Mouse (Mus musculus): ENCODE data around the gene Fcna.
A peak's percentile ranks its signal among the peaks of the same experiment; 100 is the strongest.

Gene Fcna

DNA sequence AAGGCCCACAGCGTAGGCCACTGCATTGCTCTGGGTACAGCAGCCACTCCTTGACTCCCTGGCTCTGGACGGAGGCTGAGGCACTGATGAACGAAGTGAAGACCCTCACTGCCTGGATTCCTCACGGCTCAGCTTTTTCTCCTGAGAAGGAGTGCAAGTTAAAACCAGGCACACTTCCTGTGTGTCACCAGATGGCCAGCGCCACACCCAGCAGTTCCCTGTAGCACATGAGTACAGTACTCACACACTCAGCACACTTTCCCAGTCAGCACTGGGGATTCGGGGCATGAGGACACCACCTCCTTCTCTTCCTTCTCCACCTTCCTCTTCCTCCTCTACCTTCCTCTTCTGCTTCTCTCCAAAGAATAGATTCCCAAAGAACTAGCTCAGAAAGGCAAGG lies at the start of gene Fcna:
Fcna (minus strand) TSS at position 220 of the 400 bp plus-strand sequence.
- DNase-seq (ENCODE audit: low spot score in 2 of 2) = no peak

DNA sequence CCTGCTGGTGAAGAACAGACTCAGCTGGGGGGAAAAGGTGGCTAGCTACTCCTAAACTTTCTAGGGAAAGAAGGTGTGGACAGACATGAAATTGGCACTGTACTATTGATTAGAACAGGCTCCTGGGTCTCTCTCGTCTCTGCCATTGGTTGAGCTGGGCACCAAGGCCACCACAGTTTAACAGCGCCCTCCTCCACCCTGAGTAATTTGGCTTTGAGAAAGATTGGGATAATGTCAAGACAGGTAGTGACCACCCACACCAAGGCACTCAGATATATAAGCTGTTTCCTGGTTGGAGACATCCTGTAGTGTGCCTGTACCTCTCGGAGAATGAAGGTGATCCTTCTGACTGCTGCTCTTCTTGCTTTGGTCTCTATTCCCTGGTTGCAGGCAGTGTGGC lies 48.7 kb upstream of the Fcna start, which contains the start of gene Lcn6:
Lcn6 (plus strand) TSS at position 301 of the 400 bp plus-strand sequence.
- no peak for DNase-seq (ENCODE audit: low spot score in 2 of 2)

DNA sequence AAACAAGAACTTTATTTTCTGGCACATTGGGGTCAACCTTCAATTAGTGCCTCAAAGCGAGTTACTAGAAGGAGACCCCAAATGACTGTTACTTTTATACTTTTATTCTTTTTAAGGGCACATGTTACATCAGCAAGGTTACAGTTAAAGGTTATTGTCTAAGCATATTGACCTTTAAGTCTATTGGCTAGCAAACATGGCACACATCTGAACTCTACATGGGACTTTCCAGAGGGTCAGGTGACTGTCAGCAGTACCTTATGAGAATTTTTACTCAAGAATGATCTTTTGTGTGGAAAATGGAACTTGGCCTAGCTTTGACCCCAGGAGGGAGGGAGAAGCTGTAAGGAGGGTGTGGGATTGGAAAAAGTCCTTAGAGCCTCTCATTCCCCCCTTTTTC lies 38.7 kb upstream of the Fcna start:
- no peak for DNase-seq (ENCODE audit: low spot score in 2 of 2)

DNA sequence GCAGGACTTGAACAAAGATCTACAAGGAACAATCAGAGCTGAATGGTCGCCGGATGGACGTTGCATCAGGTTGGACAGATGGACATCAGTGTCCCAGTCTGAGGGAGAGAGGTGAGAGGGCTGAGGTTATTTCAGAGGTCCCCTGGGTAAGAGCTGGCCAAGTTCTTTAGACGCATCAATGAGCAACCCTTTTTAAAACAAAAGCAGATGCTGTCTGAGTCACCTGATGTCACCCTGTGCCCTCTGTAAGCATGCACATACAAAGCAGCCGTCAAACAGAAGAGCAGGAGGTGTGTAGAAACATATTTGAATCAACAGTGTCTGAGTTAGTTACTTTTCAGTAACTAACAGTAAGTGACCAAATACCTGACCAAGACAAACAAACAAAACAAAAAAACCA lies 36.3 kb upstream of the Fcna start:
- no peak for DNase-seq (ENCODE audit: low spot score in 2 of 2)

DNA sequence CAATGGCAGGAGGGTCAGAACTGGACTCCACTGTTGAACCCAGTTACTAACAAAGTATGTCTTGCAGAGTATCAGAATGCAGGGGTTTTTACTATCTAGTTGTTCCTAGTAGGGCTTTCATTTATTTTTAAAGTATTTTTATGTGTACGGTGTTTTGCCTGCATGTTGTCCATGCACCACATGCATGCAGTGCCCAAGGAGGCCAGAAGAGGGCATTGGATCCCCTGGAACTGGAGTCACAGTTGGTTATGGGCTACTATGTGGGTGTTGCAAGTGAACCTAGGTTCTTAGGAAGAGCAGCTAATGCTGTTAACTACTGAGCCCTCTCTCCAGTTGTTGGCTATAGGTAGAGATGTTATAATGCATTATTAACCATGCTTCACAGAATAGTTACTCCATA lies 35.7 kb upstream of the Fcna start:
- DNase-seq (ENCODE audit: low spot score in 2 of 2) = peak; percentile 35 to 56

DNA sequence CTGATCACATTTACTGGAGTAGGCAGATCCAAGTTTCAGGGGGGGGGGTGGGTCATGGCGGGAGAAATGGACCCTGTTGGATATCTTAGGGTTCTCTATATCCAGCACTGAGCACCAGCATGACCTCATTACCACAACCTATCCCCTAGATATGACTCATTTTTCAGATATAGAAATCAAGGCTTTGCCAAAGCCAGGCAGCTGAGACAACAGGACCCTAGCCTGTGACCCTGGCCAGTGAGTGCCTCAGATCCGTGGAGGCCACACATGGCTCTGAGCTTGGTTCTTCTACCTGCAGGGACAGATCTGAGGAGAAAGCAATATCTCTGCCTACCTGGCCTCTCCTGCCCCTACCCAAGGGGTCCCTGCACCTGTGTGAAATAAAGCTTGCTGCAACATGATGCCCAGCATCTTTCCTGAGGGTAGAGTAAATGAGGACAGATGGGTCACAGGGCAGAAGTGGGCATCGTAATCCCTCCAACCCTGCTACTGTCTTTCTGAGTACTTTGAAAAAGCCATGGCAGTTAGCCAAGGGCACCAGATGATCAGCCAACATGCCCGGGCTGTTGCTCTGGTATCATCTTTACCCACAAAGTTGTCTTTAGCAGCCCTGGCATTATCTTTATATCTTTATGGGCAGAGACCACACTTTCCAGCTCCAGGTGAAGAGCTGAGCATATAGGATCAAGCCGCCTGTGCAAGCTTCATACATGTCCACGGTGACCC lies 33.6 kb upstream of the Fcna start:
- DNase-seq (ENCODE audit: low spot score in 2 of 2) = no peak

DNA sequence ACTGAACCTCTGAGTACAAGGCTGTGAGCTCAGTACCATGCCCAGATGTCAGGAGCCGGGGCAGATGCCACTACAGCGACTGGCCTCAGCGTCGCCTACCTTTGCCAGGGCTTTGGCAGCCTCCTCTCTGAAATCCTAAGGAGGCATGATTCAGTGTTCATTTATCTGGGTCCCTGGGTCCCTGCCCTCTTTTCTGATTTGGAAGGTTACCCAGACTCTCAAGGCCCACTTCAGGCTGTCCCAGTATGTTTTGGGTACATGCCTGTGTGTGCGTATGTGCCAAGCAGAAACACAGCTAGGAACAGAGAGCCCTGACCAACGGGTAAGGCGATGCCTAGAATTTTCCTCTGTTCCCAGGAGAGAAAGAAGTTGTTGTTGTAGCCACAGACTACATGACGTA lies 32.4 kb upstream of the Fcna start:
- DNase-seq (ENCODE audit: low spot score in 2 of 2) = no peak

DNA sequence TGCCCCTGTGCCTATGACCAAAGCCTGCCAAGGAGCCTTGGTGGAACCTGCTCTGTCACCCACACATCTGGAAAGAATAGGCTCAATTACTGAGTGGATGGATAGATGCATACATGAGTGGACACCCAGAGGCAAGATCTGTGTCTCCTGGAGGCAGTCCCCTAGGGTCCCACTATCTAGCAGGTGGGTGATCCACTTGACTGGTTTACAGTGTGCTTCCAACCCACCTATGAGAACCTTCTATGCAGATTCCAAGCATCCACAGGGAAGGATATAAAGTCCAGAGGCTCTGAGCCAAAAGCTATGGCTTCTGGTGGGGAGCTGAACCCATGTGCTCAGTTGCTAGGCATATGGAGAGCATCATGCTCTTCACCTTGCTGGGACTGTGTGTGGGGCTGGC lies 29.8 kb upstream of the Fcna start, which contains the start of gene Lcn5:
Lcn5 (plus strand) TSS at position 301 of the 400 bp plus-strand sequence.
- no peak for DNase-seq (ENCODE audit: low spot score in 2 of 2)

DNA sequence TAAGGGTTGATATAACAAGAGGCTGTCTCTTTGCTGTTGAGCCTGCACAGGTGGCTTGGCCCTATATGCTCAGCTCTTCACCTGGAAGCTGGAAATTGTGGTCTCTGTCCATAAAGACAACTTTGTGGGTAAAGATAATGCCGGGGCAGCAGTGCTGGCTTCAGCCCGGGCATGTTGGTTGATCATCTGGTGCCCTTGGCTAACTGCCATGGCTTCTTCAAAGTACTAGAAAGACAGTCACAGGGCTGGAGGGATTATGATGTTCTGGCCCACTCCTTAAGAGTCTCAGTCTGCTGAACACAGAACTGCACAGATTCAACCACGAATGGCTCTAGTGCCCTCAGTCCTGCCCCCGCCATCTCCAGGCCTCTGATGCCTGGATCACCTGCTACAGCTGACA lies 29.4 kb upstream of the Fcna start:
- DNase-seq (ENCODE audit: low spot score in 2 of 2) = no peak

DNA sequence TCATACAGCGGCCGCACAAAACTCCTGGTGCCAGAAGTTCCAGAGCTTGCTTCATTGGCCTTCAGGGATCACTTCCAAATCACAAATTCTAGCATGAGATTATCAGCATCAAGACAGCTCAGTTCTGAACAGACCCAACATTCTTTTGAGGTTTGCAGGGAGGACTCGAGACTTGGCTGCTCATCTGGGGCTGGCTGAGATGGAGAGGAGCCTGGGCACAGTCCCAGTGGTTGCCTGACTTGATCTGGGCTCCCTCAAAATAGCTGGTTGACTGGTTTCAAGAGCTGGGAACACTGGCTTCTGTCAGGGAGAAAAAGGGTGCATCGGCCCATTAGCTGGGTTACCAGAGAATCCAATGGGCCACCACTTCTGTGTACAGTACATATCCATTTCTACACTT lies 28.9 kb upstream of the Fcna start:
- peak; percentile 59 to 62 for DNase-seq (ENCODE audit: low spot score in 2 of 2)

DNA sequence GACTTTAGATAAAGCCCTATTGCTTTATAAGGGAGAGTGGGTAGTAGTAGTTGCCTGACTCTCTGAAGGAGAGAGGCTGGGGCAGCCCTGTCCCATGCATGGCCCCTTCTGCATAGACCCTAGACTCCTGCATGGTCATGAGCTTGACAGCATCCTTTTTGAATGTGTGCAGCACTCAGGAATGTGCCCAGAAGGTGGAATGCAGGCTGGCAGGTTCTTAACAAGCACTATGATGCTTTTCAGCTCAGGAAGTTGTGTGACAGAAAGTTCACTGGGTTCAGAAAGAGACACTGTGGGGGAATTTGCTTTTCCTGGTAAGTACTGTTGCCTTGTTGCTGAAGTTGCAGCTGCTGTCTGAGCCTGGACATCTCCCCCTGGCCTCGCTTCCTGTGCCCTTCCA lies 26.7 kb upstream of the Fcna start:
- DNase-seq (ENCODE audit: low spot score in 2 of 2) = no peak

DNA sequence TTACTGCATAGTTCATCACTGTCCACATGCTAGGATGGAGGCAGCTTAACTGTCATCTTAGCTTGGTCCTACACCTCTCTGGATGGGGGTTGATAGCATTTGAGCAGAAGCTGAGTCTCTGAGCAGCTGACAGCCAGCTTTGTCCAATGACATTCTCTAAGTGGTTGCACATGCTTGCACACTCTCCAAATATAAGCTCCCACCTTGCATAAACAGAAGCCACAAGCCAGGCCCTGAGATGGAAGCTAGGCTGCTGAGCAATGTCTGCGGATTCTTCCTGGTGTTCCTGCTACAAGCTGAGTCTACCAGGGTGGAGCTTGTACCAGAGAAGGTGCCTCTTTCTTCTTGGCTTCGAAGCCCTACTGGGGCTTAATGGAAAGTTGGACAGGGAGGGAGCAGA lies 25.1 kb upstream of the Fcna start, which contains the start of gene Lcn8:
Lcn8 (plus strand) TSS at position 219 of the 400 bp plus-strand sequence.
- no peak for DNase-seq (ENCODE audit: low spot score in 2 of 2)

DNA sequence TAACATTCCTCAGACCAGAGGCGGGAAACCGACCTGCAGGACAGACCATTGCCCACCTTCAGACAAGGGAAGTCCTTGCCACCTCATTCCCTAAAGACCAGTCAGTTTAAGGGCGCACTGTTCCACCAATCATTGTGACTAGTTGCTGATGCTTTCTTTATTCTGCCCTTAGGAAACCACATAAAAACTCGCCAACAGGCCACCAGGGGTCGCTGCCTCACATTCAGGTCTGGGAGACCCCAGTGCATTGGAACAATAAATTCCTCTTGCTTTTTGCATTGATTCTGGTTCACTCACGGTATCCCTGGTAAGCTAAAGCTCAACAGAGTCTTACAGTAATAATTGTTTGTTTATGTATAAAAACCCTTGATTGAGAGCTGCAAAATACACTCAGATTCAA lies 12.1 kb upstream of the Fcna start:
- DNase-seq (ENCODE audit: low spot score in 2 of 2) = peak in 1 of 2 experiments; percentile 69

DNA sequence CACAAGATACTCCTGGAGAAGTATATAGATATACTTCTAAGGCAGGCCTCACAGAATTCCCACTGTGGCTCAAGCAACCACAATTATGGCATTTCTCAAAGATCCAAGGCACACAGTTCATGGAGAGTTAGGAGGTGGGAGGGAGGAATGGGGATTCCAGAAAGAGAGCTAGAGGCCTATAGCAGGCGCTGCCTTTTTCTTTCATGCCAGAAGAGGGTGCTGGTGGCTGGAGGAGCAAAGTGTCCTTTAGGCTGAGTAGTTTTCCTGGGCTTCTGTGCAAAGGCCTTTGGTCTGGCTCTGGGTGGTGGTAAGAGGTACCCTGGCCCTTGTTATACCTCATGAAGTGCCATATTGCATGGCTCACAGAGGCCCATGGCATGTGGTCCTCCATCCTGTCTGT lies 6.2 kb upstream of the Fcna start:
- no peak for DNase-seq (ENCODE audit: low spot score in 2 of 2)

DNA sequence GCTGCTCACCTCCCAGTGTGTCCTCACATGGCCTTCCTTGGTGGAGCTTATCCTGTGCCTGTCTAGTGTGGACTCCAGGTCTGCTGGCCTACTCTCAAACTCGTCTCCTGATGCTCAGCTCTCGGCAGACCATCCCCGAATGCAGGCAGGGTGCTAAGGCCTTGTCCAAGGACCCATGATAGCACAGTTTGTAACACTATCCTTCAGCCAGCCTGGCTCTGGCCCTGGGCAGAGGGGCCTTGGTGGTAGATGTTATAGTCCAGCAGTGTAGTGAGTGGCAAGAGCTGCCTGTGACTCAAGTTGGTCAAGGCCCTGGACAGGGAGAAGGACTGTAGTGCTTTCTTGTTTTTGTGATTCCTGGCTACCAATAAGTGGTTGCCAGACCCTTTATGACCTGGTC lies 5.8 kb upstream of the Fcna start:
- no peak for DNase-seq (ENCODE audit: low spot score in 2 of 2)

DNA sequence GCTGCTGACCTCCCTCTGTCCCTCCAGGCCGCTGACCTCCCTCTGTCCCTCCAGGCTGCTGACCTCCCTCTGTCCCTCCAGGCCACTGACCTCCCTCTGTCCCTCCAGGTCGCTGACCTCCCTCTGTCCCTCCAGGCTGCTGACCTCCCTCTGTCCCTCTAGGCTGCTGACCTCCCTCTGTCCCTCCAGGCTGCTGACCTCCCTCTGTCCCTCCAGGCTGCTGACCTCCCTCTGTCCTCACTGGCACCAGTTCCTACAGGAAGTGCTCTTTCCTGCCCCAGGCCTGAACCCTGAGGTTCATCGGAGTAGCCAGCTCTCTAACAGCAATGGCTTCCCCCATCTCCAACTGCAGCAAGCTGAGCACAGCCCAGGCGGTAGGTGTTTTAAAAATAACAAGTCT lies 908 bp upstream of the Fcna start:
- DNase-seq (ENCODE audit: low spot score in 2 of 2) = no peak

DNA sequence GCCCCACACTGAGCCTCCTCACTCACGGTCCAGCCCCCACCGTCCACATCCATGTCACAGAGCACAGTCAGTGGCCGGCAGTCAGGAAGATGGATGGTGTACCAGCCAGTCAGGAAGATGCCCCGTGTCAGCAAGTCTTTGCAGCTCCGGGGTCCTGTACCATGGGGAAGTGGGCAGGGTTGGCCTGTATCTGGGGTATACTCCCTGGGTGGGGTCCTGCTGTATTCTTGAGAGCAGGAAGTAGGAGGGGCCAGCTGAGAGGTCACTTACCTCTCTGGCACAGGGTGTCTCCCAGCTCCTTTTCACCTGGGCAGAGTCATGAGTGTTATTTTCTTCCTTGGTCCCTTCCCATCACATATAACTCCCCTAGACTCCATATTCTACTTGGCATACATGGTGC lies 1.8 kb downstream of the Fcna start:
- DNase-seq (ENCODE audit: low spot score in 2 of 2) = no peak

DNA sequence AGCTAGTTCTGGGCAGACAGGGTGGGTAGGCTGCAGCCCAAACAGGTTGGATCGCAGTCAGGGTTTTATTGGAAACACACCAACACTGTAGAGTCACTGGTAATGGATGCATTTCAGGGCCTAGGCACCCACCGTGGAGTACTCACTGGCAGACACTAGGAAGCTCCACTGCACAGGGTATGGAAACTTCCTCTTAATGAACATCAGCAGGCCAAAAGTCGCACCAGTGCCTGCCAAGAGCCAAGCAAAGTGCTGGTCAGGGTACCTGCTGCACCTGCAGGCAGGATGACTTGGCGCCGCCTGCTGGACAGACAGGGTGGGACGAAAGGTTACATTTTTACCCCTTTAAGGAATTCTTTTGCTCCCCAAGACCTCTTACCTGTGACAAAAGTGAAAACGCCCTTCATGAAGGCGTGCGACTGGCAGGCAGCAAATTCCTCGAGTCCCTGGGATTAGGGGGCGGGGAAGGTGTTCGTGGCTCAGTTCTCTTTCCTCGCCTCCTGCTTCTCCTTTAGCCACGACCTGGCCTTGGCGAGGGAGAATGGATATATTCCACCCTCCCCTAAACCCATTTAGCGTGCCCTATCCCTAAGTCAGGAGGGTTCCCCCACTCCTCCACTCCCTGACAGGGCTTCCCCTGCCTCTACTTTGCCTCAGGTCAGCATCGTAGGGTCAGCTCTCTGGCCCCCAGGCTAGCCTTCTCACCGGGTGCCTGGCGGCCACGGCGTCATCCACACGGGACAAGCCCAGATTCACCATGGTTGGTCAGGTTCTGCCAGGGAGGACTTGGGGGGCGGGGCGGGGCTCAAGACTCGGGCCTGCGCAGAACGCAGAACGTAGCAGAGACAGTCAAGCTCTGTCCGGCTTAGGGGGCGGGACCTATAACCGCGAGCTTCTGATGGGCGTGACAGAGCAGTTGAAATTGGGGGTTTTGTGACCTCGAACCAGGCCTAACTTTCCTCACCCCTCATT lies 6.3 kb downstream of the Fcna start, which contains the start of gene Tmem141:
Tmem141 (minus strand) TSS at position 777 of the 972 bp plus-strand sequence.
- peak; percentile 93 to 94 for DNase-seq (ENCODE audit: low spot score in 2 of 2)

DNA sequence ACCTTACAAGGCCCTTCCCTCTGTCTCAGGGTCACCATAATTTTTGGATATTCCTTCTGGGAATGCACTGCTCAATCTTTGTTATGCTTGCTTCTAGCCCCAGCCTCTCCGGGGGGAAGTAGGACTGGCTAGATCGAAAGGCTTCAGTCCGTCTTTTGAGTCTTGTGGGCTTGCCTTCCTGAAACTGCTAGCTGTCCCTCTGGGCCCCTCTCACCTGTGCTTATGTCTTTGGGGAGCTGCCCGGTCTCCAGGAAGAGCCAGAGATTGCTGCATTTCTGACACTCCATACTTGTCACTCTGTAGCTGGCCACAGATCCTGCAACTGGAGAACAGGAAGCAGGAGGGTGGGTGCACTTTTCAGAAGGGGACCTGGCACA lies 7.0 kb downstream of the Fcna start:
- no peak for DNase-seq (ENCODE audit: low spot score in 2 of 2)

DNA sequence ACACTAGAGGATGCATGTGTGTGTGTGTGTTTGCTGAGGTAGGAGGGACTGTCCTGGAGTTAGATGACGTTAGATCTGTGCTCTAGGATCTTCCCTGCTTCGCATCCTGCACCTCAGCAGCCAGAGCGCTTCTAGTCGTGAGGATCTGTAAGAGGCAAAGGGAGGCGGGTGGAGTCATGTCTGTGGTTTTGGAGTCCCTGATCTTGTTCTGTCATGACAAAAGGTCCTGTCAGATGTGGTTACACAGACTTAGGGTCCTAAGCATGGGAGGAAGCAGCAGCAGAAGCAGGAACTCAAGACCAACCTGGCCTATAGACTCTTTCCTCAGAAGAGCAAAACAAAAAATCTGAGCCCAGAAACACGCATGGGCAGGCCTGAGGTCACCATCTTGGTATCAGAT lies 7.4 kb downstream of the Fcna start:
- DNase-seq (ENCODE audit: low spot score in 2 of 2) = no peak

DNA sequence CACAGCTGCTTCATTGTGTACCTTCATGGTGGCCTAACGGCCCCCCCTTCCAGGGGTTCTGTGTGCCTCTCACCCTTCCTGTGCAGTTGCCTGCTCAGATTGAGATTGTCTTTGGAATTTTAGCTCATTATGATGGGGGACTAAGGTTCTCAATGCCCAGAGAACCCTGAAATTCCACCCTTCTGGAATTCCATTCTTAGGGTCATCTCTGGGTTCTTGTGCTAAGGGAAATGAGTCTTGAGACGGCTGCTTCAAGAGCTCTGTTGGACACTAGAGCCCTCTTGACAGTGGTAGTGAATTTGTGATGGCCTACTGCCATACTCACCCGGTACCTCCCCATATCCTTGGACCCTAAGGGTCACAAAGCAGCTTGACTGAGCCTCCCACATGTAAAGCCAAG lies 10.3 kb downstream of the Fcna start, which contains the start of gene Ccdc183:
Ccdc183 (minus strand) TSS at position 101 of the 400 bp plus-strand sequence.
- DNase-seq (ENCODE audit: low spot score in 2 of 2) = no peak

DNA sequence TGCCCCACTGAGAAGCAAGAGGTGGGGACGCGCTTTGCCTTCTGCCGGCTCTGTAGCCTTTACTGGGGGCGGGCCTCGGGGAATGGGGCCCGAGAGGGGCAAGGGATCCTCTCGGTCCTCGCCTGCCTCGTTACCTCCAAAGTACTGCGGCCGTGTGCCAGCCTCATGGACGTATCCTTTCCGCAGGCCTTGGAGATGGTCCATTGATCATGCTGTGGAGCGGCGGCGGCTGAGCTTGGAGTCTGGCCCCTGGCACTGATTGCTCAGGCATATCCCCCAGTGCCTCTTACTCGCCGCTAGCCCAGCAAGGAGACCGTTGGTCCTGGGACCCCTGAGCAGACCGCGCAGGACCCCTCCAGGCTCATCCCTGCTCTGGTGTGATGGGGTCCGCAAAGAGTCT lies 11.4 kb downstream of the Fcna start:
- no peak for DNase-seq (ENCODE audit: low spot score in 2 of 2)

DNA sequence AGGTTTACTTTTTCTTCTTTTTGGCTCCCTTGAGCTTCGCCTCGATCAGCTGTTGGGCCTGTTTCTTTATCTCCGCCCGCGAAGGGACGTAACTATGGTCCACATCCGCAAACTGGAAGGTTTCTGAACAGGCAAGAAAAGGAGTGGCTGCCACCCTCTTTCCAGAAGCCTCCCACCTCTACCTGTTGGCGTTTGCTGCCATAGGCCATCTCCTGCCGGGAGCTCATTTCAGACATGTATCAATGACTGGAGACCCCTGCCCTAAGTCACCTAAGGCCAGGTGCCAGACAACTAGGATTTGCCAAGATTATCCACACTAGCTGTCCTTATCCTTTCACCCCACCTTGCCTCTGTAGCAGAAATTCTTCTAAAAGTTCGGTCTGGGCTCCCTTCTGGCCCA lies 19.2 kb downstream of the Fcna start:
- no peak for DNase-seq (ENCODE audit: low spot score in 2 of 2)
